Mouse (Mus musculus) C2C12 (cell line): ENCODE measurements around the gene Adh6a.

Experiments used
- CEBPB ChIP-seq: IDR thresholded peaks from one replicate; pipeline ENCODE4 v1.6.1; 2011; ENCODE audit warnings: low read depth, mild to moderate bottlenecking, control low read depth, moderate library complexity
- CTCF ChIP-seq: IDR thresholded peaks from one replicate; pipeline ENCODE4 v1.5.1; 2011; ENCODE audit not compliant: control insufficient read depth, insufficient read depth, insufficient read length
- MAX ChIP-seq: IDR thresholded peaks from one replicate; pipeline ENCODE4 v1.6.1; 2011; ENCODE audit warnings: mild to moderate bottlenecking, control low read depth
- MYOD1 ChIP-seq: IDR thresholded peaks from one replicate; pipeline ENCODE4 v1.6.1; 2011; ENCODE audit warnings: low read depth; ENCODE audit not compliant: control insufficient read depth, insufficient read length
- MYOG ChIP-seq: IDR thresholded peaks from one replicate; pipeline ENCODE4 v1.6.1; 2011; ENCODE audit not compliant: control insufficient read depth, insufficient read length; ENCODE audit errors: extremely low read depth
- USF1 ChIP-seq: IDR thresholded peaks from one replicate; pipeline ENCODE4 v1.6.1; 2011; ENCODE audit warnings: low read depth, mild to moderate bottlenecking, control low read depth, moderate library complexity

DNA sequence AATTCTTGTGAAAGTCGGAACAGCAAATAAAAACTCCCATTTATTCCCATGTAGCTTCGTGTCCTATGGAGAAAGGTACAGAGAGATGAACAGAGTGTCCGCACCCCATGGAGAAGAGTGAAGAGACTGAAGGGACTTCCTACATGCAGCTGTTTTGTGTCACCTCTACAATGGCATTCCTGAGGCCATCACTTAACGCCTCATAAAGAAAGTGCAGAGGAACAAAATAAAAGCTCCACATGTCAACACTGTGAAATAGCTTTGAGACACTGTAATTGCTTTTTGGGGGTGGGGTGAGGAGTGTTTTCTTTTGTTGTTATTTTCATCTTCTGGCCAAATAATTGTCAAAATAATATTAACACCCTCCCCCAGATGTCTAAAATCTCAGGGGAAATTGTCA lies 10.4 kb upstream of the Adh6a start:
- TF ChIP-seq CTCF (no peak), USF1 (no peak), MYOG (no peak), MAX (no peak), MYOD1 (no peak), CEBPB (no peak)
